7 mouse cellular contexts compared by ENCODE assay signal in genomic region chr13:54247545-54247944, GRCm38 (mm10). TPM values are rescaled to one million over a fixed set of nuclear protein-coding genes. Genes with fewer than 3 reads are reported as not detected.
DNase-seq lines count a peak whose midpoint lies in the region; ATAC-seq and TF ChIP-seq lines count a peak whose summit lies in the region.

No protein-coding gene starts in this region.

- H3K36me3 ChIP-seq in hindbrain, embryonic 16.5 days (ENCODE audit: control insufficient read depth, insufficient read depth, low read length) = no peaks in the 10 kb centered on the region
- H3K36me3 ChIP-seq in midbrain, embryonic 14.5 days (ENCODE audit: control insufficient read depth, insufficient read depth, low read length) = no peaks in the 10 kb centered on the region

- no peak overlapping the region for H3K27ac ChIP-seq in cerebellum, adult 2 months (ENCODE audit: insufficient read depth, low read length)
- no peak overlapping the region for H3K27ac ChIP-seq in hindbrain, embryonic 16.5 days (ENCODE audit: low read depth, low read length)
- no peak overlapping the region for H3K27ac ChIP-seq in midbrain, embryonic 14.5 days (replicated peaks; ENCODE audit: low read depth, low read length)

- H3K4me2 ChIP-seq in hindbrain, embryonic 16.5 days (ENCODE audit: low read length) = no peak overlapping the region
- H3K4me2 ChIP-seq in midbrain, embryonic 14.5 days (ENCODE audit: low read length) = no peak overlapping the region

- ATAC-seq in hindbrain, embryonic 16.5 days = peak; percentile 67
- ATAC-seq in midbrain, embryonic 14.5 days (ENCODE audit: low FRiP score, low TSS enrichment) = peak; percentile 40; the same call in 1 of the 2 replicates

- H3K9ac ChIP-seq in hindbrain, embryonic 16.5 days (ENCODE audit: low read depth, low read length) = no peak overlapping the region
- H3K9ac ChIP-seq in midbrain, embryonic 14.5 days (replicated peaks; ENCODE audit: low read length) = no peak overlapping the region

- H3K4me3 ChIP-seq in cerebellum, adult 2 months (replicated peaks; ENCODE audit: insufficient read depth, low read depth, low read length) = no peak overlapping the region
- no peak overlapping the region for H3K4me3 ChIP-seq in hindbrain, embryonic 16.5 days (ENCODE audit: low read length)
- no peak overlapping the region for H3K4me3 ChIP-seq in midbrain, embryonic 14.5 days (replicated peaks; ENCODE audit: low read depth, low read length)

- H3K4me1 ChIP-seq in cerebellum, adult 2 months (ENCODE audit: control insufficient read depth, insufficient read depth, low read length) = peaks cover 28% of the 10 kb centered on the region
- H3K4me1 ChIP-seq in hindbrain, embryonic 16.5 days (ENCODE audit: control insufficient read depth, insufficient read depth, low read depth, low read length) = peaks cover 7% of the 10 kb centered on the region; the same call in 1 of the 2 replicates
- peaks cover 28% of the 10 kb centered on the region for H3K4me1 ChIP-seq in midbrain, embryonic 14.5 days (ENCODE audit: control insufficient read depth, insufficient read depth, low read length)

- TF ChIP-seq POLR2A in cerebellum, adult 2 months (IDR thresholded peaks at IDR 0.05; ENCODE audit: borderline replicate concordance, insufficient read depth, low read length) = no peak

- DNase-seq in WW6 (ENCODE audit: low read depth, low spot score) = peak; percentile 53
- DNase-seq in cerebellum, adult 2 months = peak; percentile 90 to 93
- DNase-seq in frontal cortex, adult 2 months (ENCODE audit: extremely low spot score in 1 of 2, low spot score in 1 of 2) = peak; percentile 73 to 95
- peak; percentile 76 to 82 for DNase-seq in left cerebral cortex, adult 8-10 months (ENCODE audit: low spot score in 2 of 2)
- peak; percentile 96 for DNase-seq in midbrain, embryonic 14.5 days
- peak; percentile 43 to 78 for DNase-seq in spleen, adult 18-20 months

- H3K27me3 ChIP-seq in cerebellum, adult 2 months (ENCODE audit: control insufficient read depth, insufficient read depth, low read length) = no peaks in the 10 kb centered on the region
- H3K27me3 ChIP-seq in hindbrain, embryonic 16.5 days (replicated peaks; ENCODE audit: control insufficient read depth, insufficient read depth, low read length) = no peaks in the 10 kb centered on the region
- H3K27me3 ChIP-seq in midbrain, embryonic 14.5 days (ENCODE audit: control insufficient read depth, insufficient read depth, low read length) = no peaks in the 10 kb centered on the region

- WGBS in cerebellum, adult 2 months = 5% methylated on average over 4 of the region's 4 CpGs
- 26% methylated on average over 4 of the region's 4 CpGs for WGBS in hindbrain, embryonic 16.5 days
- WGBS in midbrain, embryonic 14.5 days = 31% methylated on average over 4 of the region's 4 CpGs

- peak; percentile 100 for TF ChIP-seq CTCF in cerebellum, adult 2 months (IDR thresholded peaks at IDR 0.05; ENCODE audit: borderline replicate concordance, insufficient read depth, low read depth, low read length)

- H3K9me3 ChIP-seq in hindbrain, embryonic 16.5 days (ENCODE audit: control insufficient read depth, low read length) = no peaks in the 10 kb centered on the region
- H3K9me3 ChIP-seq in midbrain, embryonic 14.5 days (ENCODE audit: control insufficient read depth, low read length) = no peaks in the 10 kb centered on the region

RNA-seq across cellular contexts. Expression of gene Hrh2, which starts 55.6 kb away (rescaled TPM):
- 5.3 and 6.5 TPM in 2 replicates for polyA plus RNA-seq in cerebellum, adult 2 months (2012; rRNA removed)
- 12.9 and 14.1 TPM in 2 replicates for polyA plus RNA-seq in frontal cortex, adult 2 months (2012; rRNA removed)
- 1.1 TPM in 2 replicates for polyA plus RNA-seq in hindbrain, embryonic 16.5 days (2015; fragmentation: Nextera tagmentation; extraction: Ambion mirVana)
- 10 to 100 TPM; 11.3 to 14.7 (median 12.2) TPM for total RNA-seq in left cerebral cortex, adult 8-10 months (2022)
- 0.63 and 0.78 TPM in 2 replicates for polyA plus RNA-seq in midbrain, embryonic 14.5 days (2014; fragmentation: Nextera tagmentation; extraction: Ambion mirVana)
